Mouse (Mus musculus) spleen, adult 2 months (tissue): ENCODE results near the gene Tomm34.
"Not testable (repeated sequence)": the region's sequence is repeated elsewhere in the genome, so short reads cannot be mapped to it uniquely, and the experiment has no call there.

ENCODE experiments used
- CTCF ChIP-seq: fragments of 200-500 bp; IDR thresholded peaks from 2 replicates; pipeline ENCODE4 v1.5.1; 2011; ENCODE audit warnings: mild to moderate bottlenecking, inconsistent platforms; ENCODE audit not compliant: insufficient read depth, insufficient read length, insufficient replicate concordance; ENCODE audit errors: extremely low read depth
- POLR2A ChIP-seq: fragments of 200-500 bp; IDR thresholded peaks from 2 replicates; pipeline ENCODE4 v1.6.1; 2011; ENCODE audit warnings: low read depth, low read length, inconsistent platforms

DNA sequence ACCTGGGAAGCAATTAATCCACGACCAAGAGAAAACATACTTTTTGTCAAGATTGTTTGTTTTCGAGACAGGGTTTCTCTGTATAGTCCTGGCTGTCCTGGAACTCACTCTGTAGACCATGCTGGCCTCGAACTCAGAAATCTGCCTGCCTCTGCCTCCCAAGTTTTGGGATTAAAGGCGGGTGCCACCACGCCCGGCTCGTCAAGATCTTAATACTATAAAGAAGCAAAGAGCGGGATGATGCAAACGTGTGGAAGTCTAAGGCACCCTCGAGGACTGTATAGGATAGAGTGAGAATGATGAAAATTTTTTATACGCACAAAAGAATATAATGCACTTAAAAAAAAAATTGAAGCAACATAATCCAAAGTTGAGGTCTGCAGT lies 460 bp upstream of the Tomm34 start:
- TF ChIP-seq CTCF, POLR2A: not testable (repeated sequence)
